Mouse (Mus musculus): ENCODE results near the gene Sytl1.

DNA sequence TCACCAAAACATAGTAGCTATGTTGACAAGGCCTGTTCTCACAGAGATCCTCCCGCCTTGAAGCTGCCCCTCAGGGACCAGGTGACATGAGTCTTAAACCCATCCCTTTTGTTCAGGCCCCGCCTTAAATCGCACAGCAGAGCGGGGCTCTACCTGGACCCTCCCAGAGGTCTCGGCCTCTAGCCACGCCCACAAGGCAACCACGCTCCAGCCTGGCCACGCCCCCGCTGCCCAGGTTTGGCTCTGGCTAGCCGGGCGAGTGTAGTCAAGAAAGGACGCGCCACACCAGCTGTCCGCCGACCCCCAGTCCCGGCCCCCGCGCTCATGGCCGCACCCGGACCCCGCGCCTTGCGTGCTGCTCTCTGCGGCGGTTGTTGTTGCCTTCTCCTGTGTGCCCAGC is 42.3 kb downstream of the Sytl1 start:
- TF ChIP-seq CTCF (IDR thresholded peaks at IDR 0.05; ENCODE audit: insufficient read depth, low read depth, low read length) = no peak
- TF ChIP-seq POLR2A (IDR thresholded peaks at IDR 0.05; ENCODE audit: insufficient read depth, low read depth, low read length) = no peak

Data from olfactory bulb, adult 2 months (tissue).